Mouse (Mus musculus) retina, embryonic 14.5 days (tissue): ENCODE measurements around the gene Scn5a.
A peak's percentile ranks its signal among the peaks of the same experiment; 100 is the strongest.

Source experiments
- DNase-seq: peaks from one replicate; pipeline ENCODE4 v3.0.0-alpha.2; 2015; ENCODE audit warnings: low spot score

Scn5a gene

GRCm38 (mm10) chr9:119460410-119460809 lies 118.4 kb downstream of the Scn5a start:
- DNase-seq: peak; percentile 88

- no peak for DNase-seq
Measured at GRCm38 (mm10) chr9:119457122-119457521, 121.7 kb downstream of the Scn5a start.

DNA sequence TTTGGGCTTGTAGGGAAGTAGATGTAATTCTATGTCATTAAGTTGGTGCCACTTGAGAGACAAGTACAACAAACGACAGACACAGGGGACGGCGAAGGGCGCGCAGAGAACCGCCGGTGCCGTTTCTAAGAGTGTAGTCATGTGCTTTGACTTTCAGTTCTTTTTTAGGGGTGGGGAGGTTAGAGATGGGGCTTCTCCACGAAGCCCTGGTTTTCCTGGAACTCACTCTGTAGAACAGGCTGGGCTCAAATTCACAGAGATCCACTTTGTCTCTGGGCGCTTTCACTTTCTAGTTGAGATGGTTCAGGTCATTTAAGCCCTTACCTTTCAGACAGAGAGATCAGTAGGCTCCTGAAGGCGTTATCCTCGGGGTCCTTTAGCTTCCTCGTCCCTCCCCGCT lies 122.8 kb downstream of the Scn5a start:
- no peak for DNase-seq

DNA sequence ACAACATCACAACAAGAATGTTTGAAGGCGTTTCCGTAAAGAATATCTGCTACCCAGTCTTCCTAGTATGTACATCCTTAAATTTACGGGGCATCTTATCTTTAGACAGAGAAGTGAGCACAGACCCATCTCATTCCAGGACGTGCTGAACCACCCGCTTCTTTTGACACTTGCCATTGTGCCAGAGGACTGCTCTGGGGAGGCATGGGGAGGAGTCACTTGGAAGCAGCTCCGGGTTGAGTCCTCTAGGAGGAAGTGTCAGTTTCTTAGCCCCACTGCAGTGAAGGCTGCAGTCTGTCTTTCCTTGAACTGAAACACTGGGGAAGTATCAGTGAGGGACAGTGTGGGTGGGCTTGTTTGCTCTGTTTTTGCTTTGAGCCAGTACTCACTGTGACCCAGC lies 133.1 kb downstream of the Scn5a start:
- DNase-seq: no peak

- peak; percentile 99 for DNase-seq
Measured at GRCm38 (mm10) chr9:119444738-119445429, 133.9 kb downstream of the Scn5a start, which contains the start of gene Exog. Gene Exog (plus strand): TSS chr9:119444943.

- no peak for DNase-seq
Measured at GRCm38 (mm10) chr9:119438498-119439000, 140.3 kb downstream of the Scn5a start.

GRCm38 (mm10) chr9:119438065-119438464 lies 140.8 kb downstream of the Scn5a start:
- DNase-seq: no peak

- DNase-seq: no peak
Measured at GRCm38 (mm10) chr9:119435855-119436254, 143.0 kb downstream of the Scn5a start.
